Mouse (Mus musculus) hindbrain, embryonic 16.5 days (tissue): Measurements from ENCODE around the gene Emg1. TPM values are rescaled to one million over a fixed set of nuclear protein-coding genes. Genes with fewer than 3 reads are reported as not detected.

ENCODE experiments used
- ATAC-seq: fragments of 200-750 bp; cut with Nextera tagmentation; 2 replicates; pipeline ENCODE4 v1.8.0; 2017; ENCODE audit warnings: moderate TSS enrichment, moderate library complexity
- H3K27ac ChIP-seq: fragments of 300-500 bp; sonication (generic); 2 replicates; pipeline ENCODE4 v1.5.1; 2014; ENCODE audit warnings: low read depth, mild to moderate bottlenecking, control low read depth, low read length, moderate library complexity
- H3K27me3 ChIP-seq: fragments of 300-500 bp; sonication (generic); replicated peaks from 2 replicates; pipeline ENCODE4 v1.6.1; 2014; ENCODE audit warnings: low read length; ENCODE audit not compliant: control insufficient read depth, insufficient read depth
- H3K36me3 ChIP-seq: fragments of 300-500 bp; sonication (generic); 2 replicates; pipeline ENCODE4 v1.6.1; 2014; ENCODE audit warnings: mild to moderate bottlenecking, low read length, moderate library complexity, mixed read lengths; ENCODE audit not compliant: control insufficient read depth, insufficient read depth
- H3K4me1 ChIP-seq: fragments of 300-500 bp; sonication (generic); 2 replicates; pipeline ENCODE4 v1.6.1; 2014; ENCODE audit warnings: low read depth, low read length; ENCODE audit not compliant: control insufficient read depth, insufficient read depth
- H3K4me2 ChIP-seq: fragments of 300-500 bp; sonication (generic); 2 replicates; pipeline ENCODE4 v1.6.1; 2014; ENCODE audit warnings: mild to moderate bottlenecking, low read length, control low read depth, moderate library complexity
- H3K4me3 ChIP-seq: fragments of 300-500 bp; sonication (generic); 2 replicates; pipeline ENCODE4 v1.5.1; 2014; ENCODE audit warnings: mild to moderate bottlenecking, low read length, control low read depth, moderate library complexity
- H3K9ac ChIP-seq: fragments of 300-500 bp; sonication (generic); 2 replicates; pipeline ENCODE4 v1.6.1; 2014; ENCODE audit warnings: low read depth, mild to moderate bottlenecking, control low read depth, low read length, moderate library complexity
- H3K9me3 ChIP-seq: fragments of 300-500 bp; sonication (generic); 2 replicates; pipeline ENCODE4 v1.6.1; 2014; ENCODE audit warnings: mild to moderate bottlenecking, low read length, moderate library complexity; ENCODE audit not compliant: control insufficient read depth
- WGBS: fragments of 180-500 bp; shearing (Covaris S2); extraction: QIAGEN DNeasy Blood & Tissue Kit; methylation state at CpG from one replicate; pipeline ENCODE4 v1.1.7; 2014; 5-methylcytosine and 5-hydroxymethylcytosine counted together
- polyA plus RNA-seq: library from polyadenylated mRNA; unstranded; fragments of >200 nt; fragmentation: Nextera tagmentation; extraction: Ambion mirVana; gene quantifications from 2 replicates; pipeline ENCODE4 v1.2.1, GENCODE M21; 2015

Gene Emg1
- polyA plus RNA-seq, 1 experiment from 2014 or later, result 108 TPM

DNA sequence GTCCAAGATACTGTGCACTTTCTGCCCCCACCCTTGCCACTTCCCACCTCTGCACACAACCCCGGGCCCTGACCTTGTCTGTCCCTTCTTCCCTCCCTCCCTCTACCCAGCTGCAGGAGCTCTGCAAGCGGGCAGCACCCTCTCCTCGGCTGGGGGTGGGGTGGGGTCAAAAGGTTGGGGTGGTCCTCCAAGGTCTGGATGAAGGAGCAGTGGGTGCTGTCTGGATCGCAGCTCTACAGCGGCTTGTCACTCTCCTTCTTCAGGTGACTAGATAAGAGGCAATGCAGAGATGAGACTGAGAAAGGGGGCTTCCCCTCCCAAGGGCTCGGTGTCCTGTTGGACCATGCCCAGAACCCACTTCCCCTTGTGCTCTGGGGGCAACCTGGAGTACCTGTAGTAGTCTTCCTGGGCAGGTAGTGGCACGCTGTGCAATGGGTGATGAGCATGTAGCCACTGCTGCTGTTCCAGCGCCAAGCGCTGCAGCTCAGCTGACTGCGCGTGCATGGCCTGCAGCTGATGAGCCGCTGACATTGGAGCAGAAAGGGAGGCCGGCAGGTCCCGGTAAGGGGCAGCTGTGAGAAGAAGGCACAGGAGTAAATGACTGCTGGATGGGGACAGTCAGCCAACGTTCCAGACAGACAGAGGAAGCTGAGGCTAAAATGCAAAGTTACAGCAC, 31.0 kb upstream of the Emg1 start:
- Histone ChIP-seq H3K4me2 (no peak overlapping the region), H3K27me3 (no peaks in the 10 kb centered on the region), H3K9ac (no peak overlapping the region), H3K27ac (no peak overlapping the region), H3K4me1 (peaks cover 37% of the 10 kb centered on the region), H3K9me3 (no peaks in the 10 kb centered on the region), H3K4me3 (no peak overlapping the region), H3K36me3 (peaks cover 31% of the 10 kb centered on the region)
- ATAC-seq, result no peak
- WGBS, result 92% methylated on average over 15 of the region's 15 CpGs

DNA sequence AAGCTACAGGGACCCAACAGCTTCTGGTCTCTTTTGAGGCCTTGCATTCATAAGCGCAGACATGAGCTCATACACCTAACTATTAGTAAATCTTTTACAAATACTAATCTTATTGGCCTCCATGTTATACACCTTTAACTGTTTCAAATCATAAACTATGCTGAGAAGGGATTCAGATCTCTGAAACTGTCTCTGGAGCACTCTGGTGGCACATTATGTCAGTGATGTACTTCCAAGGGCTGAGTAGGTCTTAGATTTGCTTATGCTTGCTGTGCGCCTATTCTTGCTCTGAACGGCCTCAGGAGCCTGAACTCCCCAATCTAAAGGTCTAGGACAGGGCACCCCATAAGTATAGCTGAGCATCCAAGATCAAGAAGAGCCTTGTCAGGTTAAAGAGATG, 29.9 kb upstream of the Emg1 start:
- Histone ChIP-seq H3K4me3 (peak overlapping the region; percentile 65), H3K9me3 (no peaks in the 10 kb centered on the region), H3K4me1 (peaks cover 37% of the 10 kb centered on the region), H3K27ac (peak overlapping the region; percentile 96), H3K9ac (peak overlapping the region; percentile 92), H3K4me2 (peak overlapping the region; percentile 76), H3K27me3 (no peaks in the 10 kb centered on the region), H3K36me3 (peaks cover 20% of the 10 kb centered on the region)
- 64% methylated on average over 3 of the region's 3 CpGs for WGBS
- ATAC-seq, result no peak

DNA sequence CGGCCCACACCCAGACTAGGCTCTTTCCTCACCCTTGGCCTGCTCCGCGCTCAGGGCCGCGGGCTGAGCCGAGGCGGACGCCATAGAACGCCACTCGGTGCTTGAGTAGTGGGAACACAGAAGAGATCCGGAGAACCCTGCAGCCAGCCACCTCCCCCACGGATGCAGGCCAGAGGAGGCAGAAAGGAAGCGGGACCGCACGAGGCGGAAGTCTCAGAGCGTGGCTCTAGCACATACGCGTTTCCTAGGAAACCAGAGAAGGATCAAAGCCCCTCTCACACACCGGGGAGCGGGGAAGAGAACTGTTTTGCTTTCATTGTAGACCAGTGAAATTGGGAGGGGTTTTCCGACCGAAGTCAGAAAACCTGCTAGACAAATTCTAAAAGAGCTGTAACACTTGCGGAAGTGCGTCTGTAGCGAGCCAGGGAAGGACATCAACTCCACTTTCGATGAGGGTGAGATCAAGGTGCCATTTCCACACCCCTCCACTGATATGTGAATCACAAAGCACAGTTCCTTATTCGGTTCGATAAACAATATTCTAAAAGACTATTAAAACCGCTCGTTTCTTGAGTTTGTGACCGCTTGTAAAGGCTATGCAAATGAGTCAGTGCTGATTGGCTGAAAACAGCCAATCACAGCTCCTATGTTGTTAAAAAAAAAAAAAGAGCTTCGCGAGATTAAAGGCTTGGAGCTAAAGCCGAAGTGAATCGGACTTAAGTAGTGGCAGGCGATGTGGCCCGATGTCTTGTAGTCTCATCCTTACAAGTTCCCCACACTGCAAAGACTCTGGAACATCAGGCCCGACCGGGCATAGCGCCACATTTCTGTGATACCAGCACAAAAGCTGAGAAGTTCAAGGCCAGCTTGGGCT, 29.1 kb upstream of the Emg1 start, which contains the start of gene Grcc10:
Gene Grcc10, minus strand, starts transcription at position 487 of the 874 bp plus-strand sequence.
- under 1% methylated on average over 41 of the region's 41 CpGs for WGBS

DNA sequence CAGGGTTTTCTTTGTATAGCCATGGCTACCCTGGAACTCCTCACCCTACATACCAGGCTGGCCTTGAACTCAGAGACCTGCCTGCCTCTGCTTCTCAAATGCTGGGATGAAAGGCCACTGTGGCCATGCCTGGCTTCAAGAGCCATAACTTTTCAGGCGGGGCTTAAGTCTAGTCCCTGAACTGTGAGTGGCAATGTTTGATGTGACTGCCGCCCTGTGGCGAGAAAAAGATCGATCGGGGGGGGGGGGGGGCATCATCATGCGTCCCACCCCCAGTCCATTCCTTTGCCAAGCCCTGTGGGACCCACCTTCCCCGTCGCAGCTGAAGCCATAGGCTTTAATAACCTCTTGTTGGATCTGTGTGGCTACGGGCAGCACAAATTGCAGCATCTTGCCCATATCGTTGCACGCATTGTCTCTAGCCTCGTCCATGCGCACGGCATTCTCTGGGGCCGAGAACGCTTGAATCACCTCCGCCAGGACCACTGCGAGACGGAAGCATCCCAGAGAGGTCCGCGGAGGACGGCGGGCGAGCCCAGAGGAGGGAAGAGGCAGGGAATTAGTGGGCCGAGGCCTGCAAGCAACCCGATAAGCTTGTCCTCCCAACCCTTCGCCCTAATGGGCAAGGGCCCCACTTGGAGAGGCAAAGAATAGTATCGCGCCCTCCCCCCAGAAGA, 28.4 kb upstream of the Emg1 start:
- Histone ChIP-seq H3K36me3 (peaks cover 18% of the 10 kb centered on the region), H3K4me1 (peaks cover 26% of the 10 kb centered on the region), H3K9me3 (no peaks in the 10 kb centered on the region), H3K27ac (peak overlapping the region; percentile 96), H3K9ac (peak overlapping the region; percentile 92), H3K4me2 (peak overlapping the region; percentile 76), H3K27me3 (no peaks in the 10 kb centered on the region), H3K4me3 (peak overlapping the region; percentile 65)
- peak; percentile 1 for ATAC-seq
- under 1% methylated on average over 29 of the region's 29 CpGs for WGBS

More for the DNA sequence above, 29.1 kb upstream of the Emg1 start, which contains the start of gene Grcc10:
- Histone ChIP-seq H3K36me3 (peaks cover 18% of the 10 kb centered on the region), H3K4me1 (peaks cover 30% of the 10 kb centered on the region), H3K4me3 (peak within 1 kb of the TSS; percentile 65), H3K9ac (peak within 1 kb of the TSS; percentile 92), H3K4me2 (peak within 1 kb of the TSS; percentile 76), H3K27ac (peak within 1 kb of the TSS; percentile 96), H3K9me3 (no peaks in the 10 kb centered on the region), H3K27me3 (no peaks in the 10 kb centered on the region)
- peak; percentile 79 for ATAC-seq

DNA sequence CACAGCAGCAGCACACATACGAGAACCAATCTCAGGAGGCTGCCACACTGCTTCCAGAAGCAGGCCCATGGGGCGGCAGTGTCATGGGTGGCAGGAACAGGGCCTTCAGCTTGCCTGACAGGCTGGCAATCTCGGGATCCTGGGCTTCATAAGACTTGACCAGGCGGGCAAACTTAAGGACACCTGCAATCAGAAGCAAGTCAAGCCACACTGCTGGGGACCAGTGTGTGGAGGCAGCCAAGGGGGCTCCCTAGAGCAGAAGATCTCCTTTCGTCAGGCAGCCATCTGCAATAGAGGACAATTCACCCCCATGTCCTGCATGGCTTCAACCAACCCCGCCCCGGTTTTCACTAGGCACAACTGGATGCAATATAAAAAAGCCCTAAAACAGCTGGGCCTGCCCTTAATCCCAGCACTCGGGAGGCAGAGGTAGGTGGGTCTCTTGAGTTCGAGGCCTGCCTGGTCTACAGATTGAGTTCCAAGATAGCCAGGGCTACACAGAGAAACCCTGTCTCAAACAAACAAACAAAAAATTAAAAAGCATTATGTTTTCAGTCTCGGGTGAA, 27.3 kb upstream of the Emg1 start:
- Histone ChIP-seq H3K9ac (no peak overlapping the region), H3K4me3 (no peak overlapping the region), H3K4me1 (peaks cover 22% of the 10 kb centered on the region), H3K36me3 (peaks cover 12% of the 10 kb centered on the region), H3K9me3 (no peaks in the 10 kb centered on the region), H3K27me3 (no peaks in the 10 kb centered on the region), H3K27ac (peak overlapping the region; percentile 96), H3K4me2 (peak overlapping the region; percentile 76; the same call in 1 of the 2 replicates)
- 84% methylated on average over 10 of the region's 10 CpGs for WGBS
- no peak for ATAC-seq

DNA sequence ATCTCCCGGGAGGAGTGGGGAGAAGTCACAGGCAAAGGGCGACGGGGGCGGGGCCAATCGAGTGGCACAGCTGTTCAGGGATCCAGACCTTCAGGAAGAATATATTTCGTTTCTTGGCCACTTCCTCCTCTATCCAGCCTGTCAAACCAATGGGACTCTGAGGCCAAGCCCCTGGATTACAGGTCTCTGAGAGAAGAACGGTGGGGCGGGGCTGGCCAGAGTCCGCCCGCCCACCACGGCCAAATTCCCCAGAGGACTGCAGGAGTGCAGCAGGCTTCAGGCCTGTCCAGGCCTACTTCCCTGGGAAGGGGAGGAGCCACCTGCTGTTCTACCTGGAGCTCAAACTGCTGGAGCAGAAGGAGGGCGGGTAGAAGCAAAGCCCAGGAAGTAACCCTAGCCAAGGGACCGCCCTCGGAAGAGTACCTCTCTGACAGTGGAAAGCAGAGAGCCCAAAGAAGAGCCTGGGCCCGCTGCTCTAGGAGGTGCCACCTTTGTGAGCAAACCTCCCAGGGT, 26.6 kb upstream of the Emg1 start, which contains the start of gene Ptpn6:
Gene Ptpn6, minus strand, starts transcription at position 204 of the 513 bp plus-strand sequence.
- Histone ChIP-seq H3K4me3 (no peak within 1 kb of the TSS), H3K9ac (no peak within 1 kb of the TSS), H3K27ac (peak within 1 kb of the TSS; percentile 15), H3K36me3 (peaks cover 8% of the 10 kb centered on the region; the same call in 1 of the 2 replicates), H3K4me2 (no peak within 1 kb of the TSS), H3K27me3 (no peaks in the 10 kb centered on the region), H3K9me3 (no peaks in the 10 kb centered on the region), H3K4me1 (peaks cover 22% of the 10 kb centered on the region)
- WGBS, result 34% methylated on average over 15 of the region's 15 CpGs
- ATAC-seq, result no peak

- no peak overlapping the region for H3K4me2 ChIP-seq
- no peak overlapping the region for H3K4me3 ChIP-seq
- WGBS, result 91% methylated on average over 11 of the region's 11 CpGs
- H3K27me3 ChIP-seq, result no peaks in the 10 kb centered on the region
- no peak overlapping the region for H3K9ac ChIP-seq
- H3K9me3 ChIP-seq, result no peaks in the 10 kb centered on the region
- ATAC-seq, result no peak
- H3K27ac ChIP-seq, result no peak overlapping the region
- H3K36me3 ChIP-seq, result no peaks in the 10 kb centered on the region
- H3K4me1 ChIP-seq, result peaks cover 21% of the 10 kb centered on the region
These were observed 25.1 kb upstream of the Emg1 start for GRCm38 (mm10) chr6:124737040-124737439.

DNA sequence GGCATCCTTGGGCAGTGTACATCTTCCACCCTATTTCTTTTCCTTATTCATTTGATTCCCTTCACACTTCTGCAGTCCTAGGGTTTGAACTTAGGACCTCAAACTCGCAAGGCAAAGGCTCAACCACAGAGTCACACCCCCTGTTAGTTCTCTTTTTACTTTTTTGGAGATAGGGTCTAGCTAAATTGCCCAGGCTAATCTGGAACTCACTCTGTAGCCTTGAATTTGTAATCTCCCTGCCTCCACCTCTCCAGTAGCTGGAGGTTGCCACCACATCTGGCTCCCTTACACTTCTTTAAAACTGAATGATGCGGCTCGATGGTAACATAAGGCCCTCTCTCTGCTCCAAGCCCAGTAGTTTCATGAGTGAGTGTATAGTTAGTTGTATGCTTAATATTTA, 22.4 kb upstream of the Emg1 start:
- peaks cover 7% of the 10 kb centered on the region for H3K4me1 ChIP-seq
- H3K27me3 ChIP-seq, result no peaks in the 10 kb centered on the region
- no peak overlapping the region for H3K27ac ChIP-seq
- no peaks in the 10 kb centered on the region for H3K9me3 ChIP-seq
- no peak overlapping the region for H3K9ac ChIP-seq
- ATAC-seq, result no peak
- H3K4me2 ChIP-seq, result no peak overlapping the region
- H3K4me3 ChIP-seq, result no peak overlapping the region
- 92% methylated on average over 3 of the region's 3 CpGs for WGBS
- H3K36me3 ChIP-seq, result no peaks in the 10 kb centered on the region
